Mouse (Mus musculus) bone marrow, adult 2 months (tissue): ENCODE results near the gene Catsper2. TPM values are rescaled to one million over a fixed set of nuclear protein-coding genes. Genes with fewer than 3 reads are reported as not detected.

Source experiments
- H3K27ac ChIP-seq: fragments of 200-500 bp; 2 replicates; pipeline ENCODE4 v1.5.1; 2012; ENCODE audit warnings: low read depth, mild to moderate bottlenecking, control low read depth, inconsistent platforms, low read length; ENCODE audit not compliant: control insufficient read depth, poor library complexity, insufficient read depth
- H3K4me1 ChIP-seq: fragments of 200-500 bp; 2 replicates; pipeline ENCODE4 v1.6.1; 2011; ENCODE audit warnings: low read length; ENCODE audit not compliant: control insufficient read depth, insufficient read depth
- H3K4me3 ChIP-seq: fragments of 200-500 bp; replicated peaks from 2 replicates; pipeline ENCODE3; 2011; ENCODE audit warnings: mild to moderate bottlenecking, low read depth, low read length, control low read depth; ENCODE audit not compliant: control insufficient read depth
- CTCF ChIP-seq: fragments of 200-500 bp; IDR thresholded peaks from 2 replicates; pipeline ENCODE4 v1.5.1; 2011; ENCODE audit warnings: low read length, control low read depth; ENCODE audit not compliant: control insufficient read depth, insufficient read depth
- POLR2A ChIP-seq: fragments of 200-500 bp; IDR thresholded peaks from 2 replicates; pipeline ENCODE4 v1.6.1; 2011; ENCODE audit warnings: low read depth, mild to moderate bottlenecking, control low read depth, low read length, borderline replicate concordance; ENCODE audit not compliant: control insufficient read depth
- WGBS: fragments of 180-500 bp; shearing (Covaris S2); methylation state at CpG from one replicate; pipeline ENCODE4 v1.1.7; 2018; 5-methylcytosine and 5-hydroxymethylcytosine counted together
- polyA plus RNA-seq: library from polyadenylated mRNA; stranded (reverse); fragments of >200 nt; gene quantifications from 2 replicates; pipeline ENCODE4 v1.2.4, GENCODE M21; 2011; ENCODE audit warnings: low replicate concordance; ENCODE audit not compliant: missing spikeins, insufficient read depth, insufficient read length

Catsper2 gene
- polyA plus RNA-seq, 1 experiment = 0.87 TPM

GRCm38 (mm10) chr2:121372266-121372665 lies 41.3 kb downstream of the Catsper2 start:
- 75% methylated on average over 3 of the region's 3 CpGs for WGBS
- TF ChIP-seq POLR2A (no peak), CTCF (no peak)
- H3K4me1 ChIP-seq = no peaks in the 10 kb centered on the region
- no peak overlapping the region for H3K4me3 ChIP-seq
- no peak overlapping the region for H3K27ac ChIP-seq

- WGBS = 84% methylated on average over 5 of the region's 5 CpGs
- Histone ChIP-seq H3K27ac (no peak overlapping the region), H3K4me1 (no peaks in the 10 kb centered on the region), H3K4me3 (no peak overlapping the region)
- TF ChIP-seq POLR2A = no peak
- TF ChIP-seq CTCF = no peak
Observed at GRCm38 (mm10) chr2:121370921-121371320, 42.7 kb downstream of the Catsper2 start.

GRCm38 (mm10) chr2:121368831-121369230 lies 44.8 kb downstream of the Catsper2 start:
- Histone ChIP-seq H3K4me1 (no peaks in the 10 kb centered on the region), H3K4me3 (no peak overlapping the region), H3K27ac (no peak overlapping the region)
- TF ChIP-seq CTCF (no peak), POLR2A (no peak)
- WGBS = 69% methylated on average over 2 of the region's 2 CpGs

GRCm38 (mm10) chr2:121363656-121364055 lies 49.9 kb downstream of the Catsper2 start:
- Histone ChIP-seq H3K4me3 (no peak overlapping the region), H3K4me1 (no peaks in the 10 kb centered on the region), H3K27ac (no peak overlapping the region)
- no peak for TF ChIP-seq CTCF
- TF ChIP-seq POLR2A = no peak
- 83% methylated on average over 3 of the region's 3 CpGs for WGBS

GRCm38 (mm10) chr2:121359461-121359860 lies 54.1 kb downstream of the Catsper2 start:
- no peaks in the 10 kb centered on the region for H3K4me1 ChIP-seq
- no peak overlapping the region for H3K27ac ChIP-seq
- H3K4me3 ChIP-seq = no peak overlapping the region
- no peak for TF ChIP-seq CTCF
- TF ChIP-seq POLR2A = no peak
- 59% methylated on average over 4 of the region's 4 CpGs for WGBS

GRCm38 (mm10) chr2:121358381-121358780 lies 55.2 kb downstream of the Catsper2 start:
- WGBS = 2% methylated on average over 16 of the region's 16 CpGs
- no peak overlapping the region for H3K27ac ChIP-seq
- H3K4me3 ChIP-seq = no peak overlapping the region
- TF ChIP-seq POLR2A = no peak
- TF ChIP-seq CTCF = no peak
- no peaks in the 10 kb centered on the region; the same call in 1 of the 2 replicates for H3K4me1 ChIP-seq

GRCm38 (mm10) chr2:121357961-121358360 lies 55.6 kb downstream of the Catsper2 start:
- Histone ChIP-seq H3K4me3 (no peak overlapping the region), H3K27ac (no peak overlapping the region), H3K4me1 (no peaks in the 10 kb centered on the region; the same call in 1 of the 2 replicates)
- no peak for TF ChIP-seq CTCF
- TF ChIP-seq POLR2A = no peak
- WGBS = 2% methylated on average over 4 of the region's 4 CpGs

GRCm38 (mm10) chr2:121357494-121357893 lies 56.1 kb downstream of the Catsper2 start, which contains the start of gene Ckmt1:
TSS of gene Ckmt1 (plus strand) at chr2:121357714.
- WGBS = 56% methylated on average over 5 of the region's 5 CpGs

More at GRCm38 (mm10) chr2:121357494-121357893, 56.1 kb downstream of the Catsper2 start, which contains the start of gene Ckmt1:
- Histone ChIP-seq H3K27ac (no peak within 1 kb of the TSS), H3K4me1 (no peaks in the 10 kb centered on the region; the same call in 1 of the 2 replicates), H3K4me3 (no peak within 1 kb of the TSS)
- no peak for TF ChIP-seq POLR2A
- TF ChIP-seq CTCF = no peak
